Mouse (Mus musculus) lung, adult 2 months (tissue): ENCODE data around the gene Serpinb6a. TPM values are rescaled to one million over a fixed set of nuclear protein-coding genes. Genes with fewer than 3 reads are reported as not detected.

Experiments
- DNase-seq: peaks from one replicate; pipeline ENCODE4 v3.0.0; 2022
- H3K4me1 ChIP-seq: fragments of 200-500 bp; 2 replicates; pipeline ENCODE4 v1.6.1; 2011; ENCODE audit warnings: low read length; ENCODE audit not compliant: control insufficient read depth, insufficient read depth
- H3K4me3 ChIP-seq: fragments of 200-500 bp; replicated peaks from 2 replicates; pipeline ENCODE3; 2011; ENCODE audit warnings: low read depth, mild to moderate bottlenecking, control low read depth, low read length; ENCODE audit errors: extremely low read depth
- CTCF ChIP-seq: fragments of 200-500 bp; IDR thresholded peaks from 2 replicates; pipeline ENCODE4 v1.5.1; 2011; ENCODE audit warnings: mild to moderate bottlenecking, low read length, control low read depth; ENCODE audit not compliant: insufficient read depth
- POLR2A ChIP-seq: fragments of 200-500 bp; IDR thresholded peaks from 2 replicates; pipeline ENCODE4 v1.6.1; 2011; ENCODE audit warnings: low read depth, mild to moderate bottlenecking, control low read depth, low read length, borderline replicate concordance; ENCODE audit errors: extremely low read depth
- WGBS: fragments of 180-500 bp; shearing (Covaris S2); methylation state at CpG from one replicate; pipeline ENCODE4 v1.1.7; 2018; 5-methylcytosine and 5-hydroxymethylcytosine counted together
- polyA plus RNA-seq: library from polyadenylated mRNA; depleted of rRNA; stranded (reverse); fragments of >200 nt; gene quantifications from 2 replicates; pipeline ENCODE4 v1.2.3, GENCODE M21; 2012

The Serpinb6a gene
- polyA plus RNA-seq, 1 experiment: 128 TPM

DNA sequence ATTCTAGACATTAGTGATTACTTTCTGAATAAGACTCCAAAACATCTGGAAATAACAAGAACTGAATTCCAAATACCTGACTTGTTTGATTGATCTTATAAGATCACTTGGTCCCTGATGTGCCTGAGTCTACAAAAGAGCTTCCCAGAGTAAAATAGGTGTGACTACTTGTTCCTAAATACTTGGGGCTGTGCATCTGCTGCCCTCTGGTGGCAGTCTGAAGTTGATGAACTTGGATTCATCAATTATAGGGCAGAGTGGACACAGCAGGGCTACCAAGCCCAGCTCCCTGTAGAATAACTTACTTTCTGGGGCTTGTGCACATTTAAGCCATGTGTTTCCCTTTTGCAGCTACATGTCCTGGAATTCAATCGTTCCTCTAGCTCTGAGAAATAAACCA, 7.4 kb downstream of the Serpinb6a start:
- DNase-seq: peak; percentile 69
- TF ChIP-seq POLR2A (no peak), CTCF (peak; percentile 60)
- H3K4me1 ChIP-seq: no peaks in the 10 kb centered on the region
- H3K4me3 ChIP-seq: no peak overlapping the region
- WGBS: 33% methylated on average over 1 of the region's 1 CpGs

DNA sequence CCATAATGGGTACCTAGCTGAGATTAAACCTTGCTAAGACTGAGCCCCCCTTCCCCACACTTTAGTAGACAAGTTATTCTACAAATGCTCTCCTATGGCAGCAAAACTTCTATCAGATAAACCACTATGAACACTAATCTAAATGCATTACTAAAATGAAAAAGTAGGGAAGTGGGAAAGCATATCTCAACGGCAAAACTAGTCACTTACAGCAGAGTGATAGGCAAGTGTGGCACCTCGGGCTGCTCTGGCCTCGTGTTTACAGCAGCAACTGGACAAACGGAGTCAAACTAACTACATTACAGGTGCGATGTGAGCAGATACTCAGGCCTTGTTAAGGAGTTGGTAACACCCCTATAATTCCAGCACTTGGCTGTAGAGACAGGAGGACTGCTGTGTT, 13.0 kb downstream of the Serpinb6a start:
- WGBS: 79% methylated on average over 5 of the region's 5 CpGs
- Histone ChIP-seq H3K4me1 (no peaks in the 10 kb centered on the region), H3K4me3 (no peak overlapping the region)
- DNase-seq: no peak
- TF ChIP-seq CTCF (no peak), POLR2A (no peak)

DNA sequence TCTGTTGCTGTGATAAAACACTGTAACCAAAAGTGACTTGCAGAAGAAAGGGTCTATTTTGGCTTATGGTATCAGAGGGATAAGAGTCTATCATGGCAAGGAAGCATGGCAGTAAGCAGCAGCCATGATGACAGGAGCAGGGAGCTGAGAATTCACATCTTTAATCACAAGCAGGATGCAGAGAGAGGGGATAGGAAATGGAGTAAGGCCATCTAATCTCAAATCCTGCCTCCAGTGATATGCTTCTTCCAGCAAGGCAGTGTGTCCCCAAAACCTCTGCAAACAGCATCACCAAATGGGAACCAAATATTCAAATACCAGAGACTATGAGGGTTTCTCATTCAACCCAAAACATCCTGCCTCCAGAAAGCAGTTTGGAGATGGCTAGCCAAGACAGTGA, 36.0 kb downstream of the Serpinb6a start:
- DNase-seq: no peak
- H3K4me3 ChIP-seq: no peak overlapping the region
- peaks cover 6% of the 10 kb centered on the region; the same call in 1 of the 2 replicates for H3K4me1 ChIP-seq
- TF ChIP-seq CTCF (no peak), POLR2A (no peak)

DNA sequence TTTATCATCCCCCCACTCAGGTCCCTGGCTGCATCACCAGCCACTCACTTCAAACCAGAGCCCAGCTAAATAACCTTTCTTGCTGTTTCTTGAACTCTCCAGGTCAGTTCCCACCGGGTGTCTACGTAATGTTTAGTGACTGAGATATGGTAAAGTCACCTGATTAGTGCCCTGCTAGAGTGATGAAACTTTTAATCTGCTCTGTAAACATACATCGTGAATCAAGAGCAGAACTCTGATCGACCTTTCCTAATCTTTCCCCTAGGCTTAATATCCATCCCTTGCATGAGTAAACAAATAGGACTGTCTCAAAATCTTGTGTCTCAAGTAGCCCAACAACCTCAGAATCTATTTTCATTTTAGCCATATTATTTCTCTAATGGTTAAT, 36.6 kb downstream of the Serpinb6a start:
- Histone ChIP-seq H3K4me3 (no peak overlapping the region), H3K4me1 (peaks cover 6% of the 10 kb centered on the region; the same call in 1 of the 2 replicates)
- no peak for TF ChIP-seq CTCF
- no peak for DNase-seq
- 29% methylated on average over 4 of the region's 4 CpGs for WGBS

DNA sequence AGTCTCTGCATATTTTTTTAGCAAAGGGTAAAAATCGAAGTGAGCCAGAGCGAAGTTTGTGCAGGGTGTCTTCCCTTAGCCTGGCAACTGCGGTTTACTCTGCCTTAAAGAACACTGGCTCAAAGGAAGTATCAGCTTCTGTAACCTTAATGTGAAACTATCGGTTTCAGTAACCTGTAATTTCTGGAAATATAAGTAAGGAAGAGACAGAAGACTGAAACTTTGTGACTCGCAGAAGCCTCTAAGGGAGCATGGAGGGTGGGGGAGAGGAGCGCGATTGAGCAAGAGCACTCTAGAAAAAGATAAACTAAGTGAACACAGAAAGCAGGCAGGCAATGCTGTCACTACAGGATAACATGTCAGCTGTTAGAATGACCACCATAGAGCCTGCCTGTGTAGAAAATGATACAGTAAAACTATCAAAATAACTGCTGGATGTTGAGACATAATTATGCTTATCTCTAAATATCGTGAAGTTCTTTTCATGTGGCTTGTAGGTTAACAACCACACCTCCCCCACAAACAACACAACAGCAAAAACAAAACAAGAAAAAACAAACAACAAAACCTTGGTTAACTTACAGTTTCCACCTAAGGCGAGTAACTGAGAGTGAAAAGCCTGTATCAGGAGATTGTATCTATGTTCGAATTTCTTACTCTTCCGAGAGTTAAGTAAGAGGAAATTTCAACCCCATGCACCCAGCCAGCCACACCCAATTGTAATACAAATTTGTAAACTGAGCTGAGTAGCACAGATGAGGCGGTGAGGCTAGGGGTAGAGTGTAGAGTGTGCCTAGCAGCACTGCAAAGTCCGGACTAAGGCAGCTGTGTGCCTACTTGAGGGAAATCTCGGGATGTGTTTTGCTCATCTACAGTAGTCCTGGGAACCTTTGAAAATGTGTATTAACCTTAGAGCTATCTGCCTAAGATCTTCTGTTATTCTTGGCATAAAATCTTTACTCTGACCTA, 37.3 kb downstream of the Serpinb6a start:
- no peak for TF ChIP-seq POLR2A
- no peak for TF ChIP-seq CTCF
- DNase-seq: no peak
- Histone ChIP-seq H3K4me3 (peak overlapping the region; percentile 84), H3K4me1 (peaks cover 6% of the 10 kb centered on the region; the same call in 1 of the 2 replicates)
- 1% methylated on average over 14 of the region's 14 CpGs for WGBS

DNA sequence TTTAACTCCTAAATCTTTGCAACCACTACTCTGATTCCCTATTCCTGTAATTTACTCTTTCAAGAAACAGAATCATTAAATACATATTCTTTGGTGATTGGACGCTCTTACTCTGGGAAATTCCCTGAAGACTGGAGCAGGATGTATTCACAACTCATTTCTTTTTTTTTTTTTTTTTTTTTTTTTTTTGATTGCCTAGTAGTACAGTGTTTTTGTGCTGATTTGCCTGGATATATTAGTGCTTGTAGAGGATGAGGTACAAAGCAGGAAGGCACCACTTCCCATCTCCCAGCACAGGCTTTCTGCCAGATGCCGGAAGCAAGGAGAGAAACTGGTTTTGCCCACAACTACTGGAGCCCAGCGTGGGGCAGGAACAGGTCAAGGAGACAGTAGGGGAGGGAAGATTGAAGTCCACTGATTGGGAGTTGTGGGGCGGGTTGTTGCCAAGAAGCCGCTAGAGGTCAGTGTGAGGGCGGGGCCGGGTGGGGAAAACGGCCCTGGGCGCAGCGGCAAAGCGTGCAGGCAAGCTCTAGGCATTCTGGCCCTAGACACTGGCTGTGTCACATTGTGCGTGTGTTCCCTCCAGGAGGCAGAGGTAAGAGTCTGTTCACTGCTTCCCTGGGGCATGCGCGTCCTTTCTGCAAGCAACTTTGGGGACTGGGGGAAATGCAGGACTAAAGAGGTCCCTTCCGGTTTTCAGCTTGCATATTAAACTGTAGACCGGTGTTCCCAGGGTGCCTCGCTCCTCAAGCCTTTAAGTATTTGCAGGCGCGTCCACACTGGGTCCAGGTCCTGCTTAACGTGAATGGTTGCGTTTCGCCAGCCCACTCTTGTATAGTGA, 38.2 kb downstream of the Serpinb6a start, which contains the start of gene Nqo2:
Gene Nqo2, plus strand, starts transcription at position 482 of the 841 bp plus-strand sequence.
- Histone ChIP-seq H3K4me3 (peak within 1 kb of the TSS; percentile 84), H3K4me1 (peaks cover 6% of the 10 kb centered on the region; the same call in 1 of the 2 replicates)
- peak; percentile 83; the same call in 1 of the 2 replicates for TF ChIP-seq POLR2A
- 0 out of 2 replicates have a peak, but pooled peaks have one; percentile 7 for TF ChIP-seq CTCF
- peak; percentile 73 for DNase-seq
- WGBS: under 1% methylated on average over 22 of the region's 22 CpGs

DNA sequence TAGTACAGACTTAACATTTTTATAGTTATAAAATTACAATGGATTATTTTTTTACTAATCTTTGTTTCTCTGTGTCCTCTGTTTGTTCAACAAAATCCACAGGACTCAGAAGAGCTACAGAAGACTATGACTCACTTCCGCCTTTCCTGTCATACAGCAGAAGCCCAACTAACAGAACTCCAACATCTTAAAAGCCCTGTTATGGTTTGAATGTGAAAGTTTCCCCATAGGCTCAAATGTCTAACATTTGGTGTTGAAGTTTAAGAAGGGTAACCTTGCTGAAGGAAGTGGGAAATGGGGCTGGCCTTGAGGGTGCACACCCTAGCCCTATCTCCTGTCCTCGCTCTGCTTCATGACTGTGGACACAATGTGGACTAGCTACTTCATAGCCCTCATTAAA, 42.8 kb downstream of the Serpinb6a start:
- TF ChIP-seq POLR2A (no peak), CTCF (no peak)
- 90% methylated on average over 2 of the region's 2 CpGs for WGBS
- peaks cover 2% of the 10 kb centered on the region; the same call in 1 of the 2 replicates for H3K4me1 ChIP-seq
- H3K4me3 ChIP-seq: no peak overlapping the region
- no peak for DNase-seq

DNA sequence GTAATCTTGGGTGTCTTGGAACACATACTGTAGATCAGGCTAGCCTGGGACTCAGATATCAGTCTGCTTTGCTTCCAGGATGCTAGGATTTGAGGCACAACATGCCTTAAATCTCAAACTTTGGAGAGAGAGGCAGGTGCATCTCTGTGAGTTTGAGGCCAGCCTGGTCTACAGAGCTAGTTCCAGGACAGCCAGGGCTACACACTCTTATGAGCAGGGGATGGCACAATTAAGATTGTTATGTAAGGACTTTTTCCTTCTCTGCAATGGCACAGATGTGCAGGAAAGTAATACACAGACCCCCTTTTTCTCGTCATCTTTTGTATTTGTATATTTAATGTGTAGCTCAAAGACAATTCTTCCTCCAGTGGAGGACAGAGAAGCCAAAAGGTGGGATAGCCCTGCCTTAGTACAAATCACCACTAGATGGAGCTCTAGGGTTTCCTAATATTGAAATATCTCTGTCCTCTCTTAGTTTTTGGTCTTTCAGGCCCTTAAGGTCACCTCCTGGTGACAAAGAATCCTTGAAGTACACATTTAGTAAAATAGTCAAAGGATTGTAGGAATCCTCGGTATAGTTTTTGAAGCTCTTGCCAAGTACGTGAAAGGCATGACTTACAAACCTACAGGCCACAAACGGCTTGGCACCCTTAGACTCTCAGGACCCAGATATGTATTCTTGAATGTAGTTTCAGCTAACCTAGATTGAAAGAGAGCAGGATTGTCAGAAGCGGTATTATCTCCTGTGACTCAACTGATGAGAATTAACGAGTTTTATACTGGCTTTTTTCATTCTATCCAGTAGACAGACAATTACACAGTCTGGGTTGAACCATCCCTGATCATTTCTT, 45.8 kb downstream of the Serpinb6a start:
- Histone ChIP-seq H3K4me1 (no peaks in the 10 kb centered on the region; the same call in 1 of the 2 replicates), H3K4me3 (no peak overlapping the region)
- no peak for DNase-seq
- TF ChIP-seq POLR2A (no peak), CTCF (peak; percentile 42; the same call in 1 of the 2 replicates)
- 43% methylated on average over 6 of the region's 6 CpGs for WGBS

DNA sequence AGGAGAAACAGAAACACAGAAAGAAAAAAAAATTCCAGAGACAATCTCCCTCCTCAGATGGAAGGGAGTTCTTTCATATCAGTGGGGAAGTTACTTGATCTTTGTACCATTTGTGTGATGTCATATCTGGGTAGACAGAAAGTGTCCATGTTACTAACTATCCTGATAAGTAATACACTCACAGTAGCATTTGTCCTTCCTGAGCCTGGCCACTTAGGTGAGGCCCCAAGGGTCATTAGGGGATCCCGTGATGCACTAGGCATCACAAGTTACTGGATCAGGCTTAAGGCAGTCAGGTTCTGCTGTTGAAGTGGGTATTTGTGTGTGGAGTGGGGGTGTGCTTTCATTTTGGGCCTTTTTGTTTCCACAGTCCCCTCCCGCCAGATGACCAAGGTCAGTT, 49.6 kb downstream of the Serpinb6a start:
- no peak for DNase-seq
- 89% methylated on average over 2 of the region's 2 CpGs for WGBS
- Histone ChIP-seq H3K4me1 (no peaks in the 10 kb centered on the region; the same call in 1 of the 2 replicates), H3K4me3 (no peak overlapping the region)
- no peak for TF ChIP-seq POLR2A
